Mouse (Mus musculus) MEL (cell line): Measurements from ENCODE around the gene Pomgnt1. TPM values are rescaled to one million over a fixed set of nuclear protein-coding genes. Genes with fewer than 3 reads are reported as not detected.

Experiments used
- DNase-seq: peaks from one replicate; pipeline ENCODE4 v3.0.0; 2011; ENCODE audit warnings: low read depth, low spot score
- H3K27ac ChIP-seq: 2 replicates; pipeline ENCODE4 v1.5.1; 2012; ENCODE audit warnings: low read depth, mild to moderate bottlenecking, control low read depth, low read length, moderate library complexity; ENCODE audit not compliant: control insufficient read depth
- H3K27me3 ChIP-seq, 2 experiments: fragments of 150-350 bp in 1 of 2; sonication (generic) in 1 of 2; 2 replicates each; pipeline ENCODE4 v1.6.1; 2012; ENCODE audit warnings: low read length in 2 of 2, mild to moderate bottlenecking in 2 of 2, improper control_type of control experiment in 1 of 2, moderate library complexity in 1 of 2; ENCODE audit not compliant: insufficient read depth in 2 of 2, control insufficient read depth in 1 of 2
- H3K36me3 ChIP-seq, 2 experiments: 2 replicates each; pipeline ENCODE4 v1.6.1; 2012 to 2014; ENCODE audit warnings: low read length in 2 of 2, improper control_type of control experiment in 1 of 2, inconsistent platforms in 1 of 2, mild to moderate bottlenecking in 1 of 2; ENCODE audit not compliant: insufficient read depth in 2 of 2, control insufficient read depth in 1 of 2
- H3K4me1 ChIP-seq, 2 experiments: fragments of 150-350 bp in 1 of 2; sonication (generic) in 1 of 2; 2 replicates each; pipeline ENCODE4 v1.6.1; 2012; ENCODE audit warnings: low read length in 2 of 2, improper control_type of control experiment in 1 of 2, mild to moderate bottlenecking in 1 of 2; ENCODE audit not compliant: insufficient read depth in 2 of 2, control insufficient read depth in 1 of 2
- H3K4me3 ChIP-seq, 2 experiments: fragments of 150-350 bp in 1 of 2; sonication (generic) in 1 of 2; 2 replicates each; pipeline ENCODE4 v1.5.1; 2012; ENCODE audit warnings: low read depth in 2 of 2, low read length in 2 of 2, mild to moderate bottlenecking in 2 of 2, moderate library complexity in 2 of 2, control low read depth in 1 of 2, improper control_type of control experiment in 1 of 2; ENCODE audit not compliant: control insufficient read depth in 1 of 2, insufficient read depth in 1 of 2
- H3K79me2 ChIP-seq: 2 replicates; pipeline ENCODE4 v1.6.1; 2012; ENCODE audit warnings: mild to moderate bottlenecking, low read length, moderate library complexity; ENCODE audit not compliant: control insufficient read depth, poor library complexity, insufficient read depth
- H3K9ac ChIP-seq: 2 replicates; pipeline ENCODE4 v1.6.1; 2012; ENCODE audit warnings: low read depth, mild to moderate bottlenecking, control low read depth, low read length, moderate library complexity; ENCODE audit not compliant: control insufficient read depth, poor library complexity, severe bottlenecking
- H3K9me3 ChIP-seq: fragments of 150-350 bp; sonication (generic); replicated peaks from 2 replicates; pipeline ENCODE4 v1.6.1; 2012; ENCODE audit warnings: mild to moderate bottlenecking, low read length, improper control_type of control experiment, moderate library complexity; ENCODE audit not compliant: insufficient read depth
- CHD2 ChIP-seq: IDR thresholded peaks from 2 replicates; pipeline ENCODE4 v1.6.1; 2011; ENCODE audit warnings: low read length, improper control_type of control experiment
- E2F4 ChIP-seq: IDR thresholded peaks from 2 replicates; pipeline ENCODE4 v1.6.1; 2011; ENCODE audit warnings: low read depth, low read length, improper control_type of control experiment, borderline replicate concordance
- ELF1 ChIP-seq: IDR thresholded peaks from 2 replicates; pipeline ENCODE4 v1.6.1; 2014; ENCODE audit warnings: low read depth, mild to moderate bottlenecking, inconsistent platforms, low read length, improper control_type of control experiment, moderate library complexity
- EP300 ChIP-seq, 2 experiments: IDR thresholded peaks; 2 replicates each; pipeline ENCODE4 v1.6.1; 2011; ENCODE audit warnings: improper control_type of control experiment in 2 of 2, low read length in 2 of 2, low read depth in 1 of 2, mild to moderate bottlenecking in 1 of 2
- ETS1 ChIP-seq: IDR thresholded peaks from 2 replicates; pipeline ENCODE4 v1.6.1; 2012; ENCODE audit warnings: low read depth, mild to moderate bottlenecking, inconsistent platforms, low read length, improper control_type of control experiment, moderate library complexity
- GABPA ChIP-seq: IDR thresholded peaks from 2 replicates; pipeline ENCODE4 v1.6.1; 2012; ENCODE audit warnings: low read depth, mild to moderate bottlenecking, inconsistent platforms, low read length, improper control_type of control experiment, moderate library complexity
- GATA1 ChIP-seq: IDR thresholded peaks from 2 replicates; pipeline ENCODE4 v1.6.1; 2011; ENCODE audit warnings: low read depth, low read length, improper control_type of control experiment
- JUND ChIP-seq: IDR thresholded peaks from 2 replicates; pipeline ENCODE4 v1.6.1; 2011; ENCODE audit warnings: low read depth, mild to moderate bottlenecking, improper control_type of control experiment, low read length
- KAT2A ChIP-seq: conservative IDR thresholded peaks from 2 replicates; pipeline ENCODE4 v1.6.1; 2012; ENCODE audit warnings: low read depth, low read length, improper control_type of control experiment, inconsistent platforms
- MAX ChIP-seq: IDR thresholded peaks from 2 replicates; pipeline ENCODE4 v1.6.1; 2011; ENCODE audit warnings: low read length, improper control_type of control experiment
- MAZ ChIP-seq: IDR thresholded peaks from 2 replicates; pipeline ENCODE4 v1.6.1; 2012; ENCODE audit warnings: low read depth, mild to moderate bottlenecking, inconsistent platforms, low read length, improper control_type of control experiment
- MEF2A ChIP-seq: IDR thresholded peaks from 2 replicates; pipeline ENCODE4 v1.6.1; 2014; ENCODE audit warnings: low read depth, mild to moderate bottlenecking, inconsistent platforms, low read length, improper control_type of control experiment; ENCODE audit not compliant: poor library complexity, insufficient replicate concordance, severe bottlenecking; ENCODE audit errors: extremely low read depth
- MXI1 ChIP-seq: IDR thresholded peaks from 2 replicates; pipeline ENCODE4 v1.6.1; 2011; ENCODE audit warnings: mild to moderate bottlenecking, low read depth, low read length, improper control_type of control experiment
- MYC ChIP-seq: IDR thresholded peaks from 2 replicates; pipeline ENCODE4 v1.6.1; 2011; ENCODE audit warnings: low read depth, mild to moderate bottlenecking, low read length, improper control_type of control experiment, moderate library complexity
- NELFE ChIP-seq: IDR thresholded peaks from 2 replicates; pipeline ENCODE4 v1.6.1; 2011; ENCODE audit warnings: low read depth, low read length, improper control_type of control experiment
- NRF1 ChIP-seq: IDR thresholded peaks from 2 replicates; pipeline ENCODE4 v1.6.1; 2014; ENCODE audit warnings: low read depth, mild to moderate bottlenecking, inconsistent platforms, low read length, improper control_type of control experiment, moderate library complexity; ENCODE audit not compliant: poor library complexity, insufficient read depth, severe bottlenecking
- POLR2AphosphoS2 ChIP-seq: IDR thresholded peaks from 2 replicates; pipeline ENCODE4 v1.6.1; 2011; ENCODE audit warnings: low read length, improper control_type of control experiment
- POLR2AphosphoS5 ChIP-seq: IDR thresholded peaks from 2 replicates; pipeline ENCODE4 v1.6.1; 2012; ENCODE audit warnings: low read depth, borderline replicate concordance, mild to moderate bottlenecking, inconsistent platforms, low read length, moderate library complexity, mixed read lengths
- SMC3 ChIP-seq: IDR thresholded peaks from 2 replicates; pipeline ENCODE4 v1.6.1; 2011; ENCODE audit warnings: low read depth, low read length, improper control_type of control experiment
- TAL1 ChIP-seq: IDR thresholded peaks from 2 replicates; pipeline ENCODE4 v1.6.1; 2012; ENCODE audit warnings: mild to moderate bottlenecking, inconsistent platforms, low read length, moderate library complexity, mixed read lengths
- USF1 ChIP-seq: IDR thresholded peaks from 2 replicates; pipeline ENCODE4 v1.6.1; 2014; ENCODE audit warnings: low read depth, mild to moderate bottlenecking, inconsistent platforms, low read length, improper control_type of control experiment, moderate library complexity
- ZC3H11A ChIP-seq: IDR thresholded peaks from 2 replicates; pipeline ENCODE4 v1.6.1; 2012; ENCODE audit warnings: low read depth, mild to moderate bottlenecking, inconsistent platforms, low read length, improper control_type of control experiment
- ZKSCAN1 ChIP-seq: IDR thresholded peaks from 2 replicates; pipeline ENCODE4 v1.6.1; 2012; ENCODE audit warnings: low read depth, mild to moderate bottlenecking, inconsistent platforms, low read length, improper control_type of control experiment, moderate library complexity
- ZNF384 ChIP-seq: IDR thresholded peaks from 2 replicates; pipeline ENCODE4 v1.6.1; 2012; ENCODE audit warnings: low read depth, mild to moderate bottlenecking, inconsistent platforms, low read length, improper control_type of control experiment
- polyA plus RNA-seq, 2 experiments: library from polyadenylated mRNA; stranded (reverse) in 1 of 2; unstranded in 1 of 2; fragments of >175 nt in 1 of 2; fragments of >200 nt in 1 of 2; gene quantifications; 2 replicates each; pipeline versions ENCODE4 v1.2.1 to v1.2.4; 2012; ENCODE audit warnings: low replicate concordance in 2 of 2, low read depth in 1 of 2; ENCODE audit not compliant: insufficient read length in 2 of 2, insufficient read depth in 1 of 2, missing spikeins in 1 of 2
- total RNA-seq: library from RNA; depleted of rRNA; stranded (reverse); fragments of 300-350 nt; gene quantifications from 2 replicates; pipeline ENCODE4 v1.2.3, GENCODE M21; 2012

The Pomgnt1 gene
- total and polyA plus RNA-seq, 3 experiments, result 33.6 to 35.3 TPM; not detected in 1

DNA sequence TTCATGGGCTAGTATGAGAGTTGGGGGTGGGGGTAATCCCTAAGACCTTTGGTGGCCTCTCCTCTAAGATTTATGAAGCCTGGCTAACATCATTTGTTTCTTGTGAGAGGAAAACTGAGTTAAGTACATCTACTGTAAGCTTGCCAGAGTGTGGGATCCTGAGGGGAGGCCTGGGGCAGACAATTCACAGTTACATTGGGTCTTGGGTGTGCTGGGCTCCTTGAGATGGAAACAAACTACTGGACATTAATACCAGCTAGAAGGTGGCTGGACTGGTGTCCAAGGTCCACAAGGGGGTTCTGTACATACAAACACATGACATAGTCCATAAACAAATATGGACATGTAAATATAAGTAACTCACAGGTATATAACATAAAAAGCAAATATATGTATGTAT lies 51.5 kb downstream of the Pomgnt1 start:
- Histone ChIP-seq H3K79me2 (no peaks in the 10 kb centered on the region), H3K9ac (no peak overlapping the region), H3K4me1 (peaks cover 2 to 22% of the 10 kb centered on the region in 2 experiments; a peak in 2 of 4 replicates)
- no peak for DNase-seq
- TF ChIP-seq NELFE, result no peak
- TF ChIP-seq ETS1, result no peak
- TF ChIP-seq CHD2, result no peak
- no peak for TF ChIP-seq ZNF384
- no peak for TF ChIP-seq KAT2A
- no peak for TF ChIP-seq MXI1
- no peak for TF ChIP-seq ZC3H11A
- TF ChIP-seq MAX, result no peak
- TF ChIP-seq MAZ, result no peak
- TF ChIP-seq POLR2AphosphoS2, result no peak
- no peak for TF ChIP-seq SMC3
- no peak for TF ChIP-seq MYC
- no peak for TF ChIP-seq USF1
- TF ChIP-seq E2F4, result no peak
- TF ChIP-seq JUND, result no peak
- TF ChIP-seq, all 39 proteins: peak for 0
- Histone ChIP-seq H3K27me3 (no peaks in the 10 kb centered on the region), H3K9me3 (no peaks in the 10 kb centered on the region), H3K27ac (no peak overlapping the region), H3K4me3 (no peak overlapping the region), H3K36me3 (peaks cover 0 to 12% of the 10 kb centered on the region in 2 experiments; a peak in 2 of 4 replicates)

DNA sequence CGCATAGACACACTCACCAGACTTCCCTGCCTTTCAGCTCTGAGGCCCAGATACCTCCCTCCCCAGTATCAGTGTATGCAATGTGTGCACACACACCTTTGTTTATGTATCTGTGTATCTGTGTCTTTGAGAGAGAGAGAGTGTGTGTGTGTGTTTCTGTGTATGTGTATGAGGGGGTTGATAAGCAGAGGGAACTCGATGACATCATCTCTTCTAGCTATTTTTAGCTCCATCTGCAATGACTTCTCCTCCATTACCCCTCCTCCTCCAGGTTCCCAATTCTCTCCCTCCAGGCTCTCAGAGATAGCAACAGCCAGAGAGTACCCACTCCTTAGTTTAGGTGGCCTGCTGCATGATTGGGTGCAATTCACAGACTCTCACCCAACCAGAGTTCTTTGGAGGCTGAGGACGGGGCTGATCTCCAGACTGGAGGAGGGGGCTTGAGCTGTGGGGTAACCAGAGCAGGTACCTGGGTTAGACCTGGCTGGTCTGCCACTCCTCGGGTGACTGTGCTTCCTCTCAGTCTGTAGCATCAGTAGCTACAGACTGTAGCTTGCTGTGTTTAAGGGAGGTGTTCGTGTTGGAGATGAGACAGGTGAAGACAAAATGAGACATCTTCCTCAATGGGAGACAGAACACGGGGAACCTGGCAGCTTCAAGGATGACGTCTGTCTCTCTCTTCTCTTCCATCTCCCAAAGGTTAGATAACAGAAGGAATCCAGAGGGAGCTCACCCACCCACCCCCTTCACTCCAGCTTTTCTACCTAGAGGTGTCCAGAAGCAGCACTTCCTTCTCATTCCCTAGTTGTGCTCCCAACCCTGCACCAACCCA lies 52.3 kb downstream of the Pomgnt1 start:
- H3K36me3 ChIP-seq, result peaks cover 0 to 12% of the 10 kb centered on the region in 2 experiments; a peak in 2 of 4 replicates
- H3K4me1 ChIP-seq, result peaks cover 2 to 22% of the 10 kb centered on the region in 2 experiments; a peak in 2 of 4 replicates
- TF ChIP-seq TAL1 (peak; percentile 44), MAZ (no peak), CHD2 (no peak), GATA1 (peak; percentile 44; the same call in 1 of the 2 replicates), ZKSCAN1 (no peak), NRF1 (no peak), EP300 (IDR thresholded peaks at IDR 0.05; ENCODE audit: low read depth in 1 of 2, low read length in 2 of 2) (peak in 1 of 2 experiments; percentile 16; a peak in 1 of 4 replicates), ETS1 (peak; percentile 84), ELF1 (no peak), JUND (no peak), ZC3H11A (no peak), POLR2AphosphoS5 (no peak), GABPA (no peak), MAX (no peak), MEF2A (0 out of 2 replicates have a peak, but pooled peaks have one; percentile 79)
- TF ChIP-seq, all 39 proteins: peak for 5
- H3K27ac ChIP-seq, result no peak overlapping the region
- H3K79me2 ChIP-seq, result no peaks in the 10 kb centered on the region
- H3K27me3 ChIP-seq, result no peaks in the 10 kb centered on the region
- H3K4me3 ChIP-seq, result no peak overlapping the region
- no peaks in the 10 kb centered on the region for H3K9me3 ChIP-seq
- DNase-seq, result peak; percentile 64
- H3K9ac ChIP-seq, result no peak overlapping the region
